Mouse (Mus musculus) megakaryocyte progenitor cell, adult 5-6 weeks (primary cell): ENCODE measurements around the gene Hepacam. TPM values are rescaled to one million over a fixed set of nuclear protein-coding genes. Genes with fewer than 3 reads are reported as not detected.
A peak's percentile ranks its signal among the peaks of the same experiment; 100 is the strongest.

ENCODE experiments used
- ATAC-seq: replicated peaks from 2 replicates; pipeline ENCODE4 v1.8.0; 2016; ENCODE audit warnings: mild to moderate bottlenecking, moderate TSS enrichment, inconsistent platforms; ENCODE audit not compliant: poor library complexity
- total RNA-seq, 2 experiments: library from RNA; stranded (forward) in 1 of 2; stranded (reverse) in 1 of 2; fragments of 157-497, 149-512 nt in 1 of 2; fragments of 200-1000 nt in 1 of 2; gene quantifications; 2 replicates each; pipeline versions ENCODE4 v1.2.3 to v1.2.4; 2015 to 2017

The Hepacam gene
- total RNA-seq (2015) = not detected in 2 replicates
- total RNA-seq (2017) = not detected in 2 replicates

DNA sequence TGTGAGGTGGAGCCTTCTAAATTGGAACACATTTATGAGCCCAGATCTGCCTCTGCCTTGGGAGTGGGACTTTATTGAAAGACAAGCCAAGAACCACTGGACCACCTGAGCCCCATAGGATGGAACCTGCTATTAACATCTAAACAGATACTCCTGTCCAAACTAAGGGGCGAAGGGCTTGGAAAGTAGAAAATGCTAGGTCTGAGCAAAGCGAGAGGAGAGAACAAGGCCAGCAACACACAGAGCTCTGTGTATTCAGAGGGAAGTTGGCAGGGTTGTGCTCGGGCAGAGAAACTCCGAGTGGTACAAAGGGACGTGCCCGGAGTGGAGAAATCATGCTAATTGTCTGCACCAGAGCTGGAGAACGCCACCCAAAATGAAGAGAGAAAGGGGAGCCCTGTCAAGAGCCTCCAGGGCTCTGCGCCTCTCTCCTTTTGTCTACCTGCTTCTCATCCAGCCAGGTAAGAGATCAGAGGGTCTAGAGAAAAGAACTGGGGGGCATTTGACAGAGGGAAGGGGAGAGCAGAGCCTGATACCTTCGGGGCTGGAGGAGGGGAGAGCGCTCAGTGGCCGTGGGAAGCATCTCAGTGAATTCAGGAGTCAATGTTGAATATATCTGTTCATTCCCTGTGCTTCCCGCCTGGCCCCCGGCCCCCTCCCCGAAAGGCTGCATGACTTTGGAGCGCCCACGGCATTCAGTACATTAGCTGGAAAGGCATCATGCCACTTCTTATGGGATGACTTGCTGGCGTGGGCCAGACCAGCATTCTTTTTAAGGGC, at the start of gene Hepacam:
TSS of gene Hepacam (plus strand) at position 51 of the 780 bp plus-strand sequence.
- no peak for ATAC-seq

DNA sequence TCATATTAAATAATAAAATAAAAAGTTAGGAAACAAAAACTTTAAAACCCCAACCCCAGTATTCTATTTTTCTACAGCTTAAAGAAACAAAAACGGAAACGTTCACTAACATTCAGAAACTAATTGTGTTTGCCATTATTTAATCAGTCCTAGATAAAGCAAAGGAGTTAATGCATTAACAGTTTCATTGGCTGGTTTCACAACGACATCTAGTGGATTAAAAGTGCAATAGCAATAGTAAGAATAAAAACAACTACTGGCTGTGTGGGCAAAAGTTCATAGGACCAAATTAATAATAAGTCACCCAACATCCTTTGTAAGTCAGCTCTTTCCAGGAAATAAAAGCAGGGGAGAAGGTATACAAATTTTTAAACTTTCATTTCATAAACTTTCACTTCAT, 37.7 kb upstream of the Hepacam start:
- peak; percentile 72 for ATAC-seq

DNA sequence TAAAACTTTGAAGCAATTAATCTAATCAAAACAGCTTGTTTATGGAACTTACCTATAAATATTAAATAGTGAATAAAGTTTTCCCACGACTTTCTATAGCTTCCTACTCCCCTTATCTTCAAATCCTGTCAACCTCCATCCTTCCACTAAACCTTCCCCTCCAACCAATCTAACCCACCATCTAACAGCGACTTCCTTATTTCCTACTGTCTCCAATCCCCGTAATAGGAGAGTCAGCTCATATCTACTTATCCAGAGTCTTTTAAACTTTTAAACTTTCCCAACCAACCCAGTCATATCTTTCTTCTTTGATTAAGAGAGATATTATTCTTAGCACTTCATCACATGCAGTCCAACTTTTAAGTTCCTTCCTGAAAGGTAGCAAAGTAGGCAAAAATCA, 21.7 kb upstream of the Hepacam start:
- ATAC-seq = no peak

DNA sequence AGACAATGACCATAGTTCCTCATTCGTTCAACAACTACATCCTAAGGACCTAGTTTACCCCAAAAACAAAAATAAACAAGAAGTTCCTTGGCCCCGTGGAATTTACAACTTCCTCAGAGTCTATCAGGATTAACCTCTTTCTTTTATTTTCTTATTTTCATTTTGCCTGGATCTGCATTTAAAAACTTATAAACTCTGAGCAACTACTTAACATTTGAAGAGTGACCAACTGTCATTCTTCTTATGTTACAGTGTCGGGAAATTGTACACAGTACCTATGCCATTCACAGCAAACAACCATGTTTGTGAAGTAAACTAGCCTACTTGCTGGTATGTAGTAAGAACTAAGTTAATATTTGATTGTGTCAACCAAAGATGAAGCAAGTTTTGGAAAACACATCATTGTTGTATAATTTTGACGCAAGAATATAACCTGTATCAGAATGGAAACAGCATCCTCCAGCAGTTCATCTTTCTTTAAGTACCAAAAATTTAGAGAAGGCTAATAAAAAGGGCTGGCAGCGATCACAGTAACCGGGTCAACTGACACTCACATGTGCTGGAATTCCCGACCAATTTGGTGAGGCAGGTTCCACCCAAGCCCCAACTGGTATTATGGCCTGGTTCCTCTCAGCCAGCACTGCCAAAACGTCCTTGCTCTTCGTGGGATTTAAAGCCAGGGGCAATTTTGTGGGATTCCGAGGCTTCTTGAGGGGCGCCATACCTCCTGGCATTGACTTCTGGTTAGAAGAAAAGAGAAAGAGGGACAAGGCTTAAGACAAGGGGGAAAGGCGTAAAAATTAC, 19.8 kb upstream of the Hepacam start:
- ATAC-seq = peak; percentile 24

DNA sequence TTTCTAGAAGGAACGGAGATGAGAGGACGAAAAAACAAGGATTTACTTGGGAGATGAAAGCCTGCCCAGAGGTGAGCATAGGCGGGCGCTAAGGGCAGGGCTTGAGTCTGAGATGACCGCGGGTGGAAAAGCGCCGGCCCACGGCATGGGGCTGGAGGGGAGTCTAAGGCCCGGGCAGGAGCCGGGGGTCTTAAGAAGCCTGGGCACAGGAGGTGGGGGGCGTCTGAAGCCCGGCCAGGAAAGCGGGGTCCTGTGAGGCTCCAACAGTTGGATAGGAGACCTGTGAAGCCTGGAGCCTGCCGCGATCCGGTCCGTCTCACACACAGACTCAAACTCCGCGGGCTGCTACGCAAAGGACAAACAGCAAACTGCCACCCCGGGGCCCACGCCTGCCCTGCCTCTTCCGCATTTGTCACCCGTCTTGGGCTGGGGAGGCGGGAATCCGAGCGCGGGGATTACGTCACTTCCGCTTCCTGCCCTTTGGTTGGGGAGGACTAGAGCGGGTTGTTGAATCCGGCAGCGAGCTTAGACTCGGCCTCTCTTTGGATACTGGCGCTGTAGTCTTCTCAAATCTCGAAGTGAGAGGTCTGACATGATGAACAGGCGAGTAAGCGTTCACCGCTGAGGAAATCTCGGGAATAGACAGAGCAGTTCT, 19.0 kb upstream of the Hepacam start, which contains the start of gene Ccdc15:
TSS of gene Ccdc15 (minus strand) at position 445 of the 655 bp plus-strand sequence.
- peak; percentile 92 for ATAC-seq

DNA sequence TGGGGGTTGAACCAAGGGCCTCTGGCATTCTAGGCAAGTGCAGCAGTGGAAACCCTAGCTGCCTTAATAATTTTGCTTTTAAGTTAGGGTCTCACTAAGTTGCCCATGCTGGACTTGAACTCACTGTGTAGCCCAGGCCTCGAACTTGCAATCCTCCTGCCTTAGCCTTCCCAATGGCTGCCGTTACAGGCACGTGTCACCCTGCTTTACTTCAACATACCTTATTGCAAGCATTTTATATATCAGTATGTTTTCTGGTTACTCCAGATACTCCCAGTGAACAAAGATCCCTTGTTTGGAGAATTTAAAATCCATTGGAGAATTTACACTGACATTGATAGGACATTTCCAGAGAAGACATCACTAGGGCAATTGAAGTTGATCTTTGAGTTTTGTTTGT, 18.1 kb upstream of the Hepacam start:
- no peak for ATAC-seq

DNA sequence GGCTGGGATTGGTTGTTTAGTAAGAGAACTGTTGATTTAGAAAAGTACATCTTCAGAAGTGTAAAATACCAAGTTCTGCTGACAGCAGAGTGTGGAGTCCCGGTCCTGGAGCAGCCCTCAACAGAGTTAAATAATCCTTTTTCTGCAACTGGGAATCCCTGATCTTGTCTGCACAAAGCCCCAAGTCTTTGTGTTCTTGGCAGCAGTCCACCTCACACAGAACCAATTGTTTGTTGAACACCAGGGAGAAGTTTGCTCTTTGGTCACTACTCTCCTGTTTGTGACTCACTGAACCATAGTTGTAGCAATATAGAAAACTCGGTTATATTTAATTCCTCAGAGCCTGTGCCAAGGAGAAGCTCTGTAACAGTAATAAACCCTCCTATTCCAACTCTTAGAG, 15.9 kb upstream of the Hepacam start:
- no peak for ATAC-seq

DNA sequence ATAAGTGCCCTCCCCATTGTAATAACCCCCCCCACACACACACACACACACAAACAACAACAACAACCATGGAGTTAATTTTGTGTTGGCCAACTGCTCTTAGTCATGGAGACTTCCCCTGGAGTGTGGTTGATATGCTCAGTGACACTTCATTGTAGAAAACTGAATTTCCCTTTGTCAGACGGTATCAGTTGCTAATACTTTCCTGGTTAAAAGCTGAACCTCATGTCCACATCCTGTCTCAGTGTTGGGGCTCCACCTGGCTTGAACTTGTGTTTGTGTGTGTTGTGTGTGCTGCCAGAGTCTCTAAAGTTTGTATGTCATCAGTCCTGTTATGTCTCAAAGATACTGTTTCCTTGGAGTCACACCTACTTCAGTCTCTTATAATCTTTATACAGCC, 12.7 kb upstream of the Hepacam start:
- no peak for ATAC-seq

DNA sequence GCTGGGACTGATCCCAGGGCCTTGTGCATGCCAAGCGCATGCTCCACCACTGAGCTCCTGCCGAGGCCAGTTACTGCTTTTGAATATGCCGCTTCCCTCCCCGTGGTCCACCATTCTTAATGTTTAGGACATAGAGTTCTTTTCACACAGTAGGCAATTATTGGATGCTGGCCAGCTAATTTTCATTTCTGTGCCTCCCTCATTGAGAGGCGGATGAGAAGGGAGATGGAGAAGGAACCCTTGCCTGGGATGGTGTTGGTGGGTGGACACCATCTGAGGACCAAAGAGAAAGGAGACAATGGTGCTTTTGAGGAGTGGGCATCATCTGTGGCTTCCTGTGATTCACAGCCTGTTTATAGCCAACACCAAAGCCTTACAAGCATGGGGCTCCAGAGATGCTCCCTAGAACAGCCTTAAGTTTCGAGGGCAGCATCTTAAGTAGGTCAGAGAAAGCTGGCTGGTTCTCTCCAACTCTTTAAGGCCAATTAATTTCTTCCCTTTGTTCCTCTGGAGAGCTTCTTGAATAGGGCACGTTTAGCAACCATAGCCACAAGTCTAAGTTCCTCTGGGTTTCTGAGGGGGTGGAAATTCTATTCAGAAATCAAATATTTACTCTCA, 8.3 kb upstream of the Hepacam start:
- no peak for ATAC-seq

DNA sequence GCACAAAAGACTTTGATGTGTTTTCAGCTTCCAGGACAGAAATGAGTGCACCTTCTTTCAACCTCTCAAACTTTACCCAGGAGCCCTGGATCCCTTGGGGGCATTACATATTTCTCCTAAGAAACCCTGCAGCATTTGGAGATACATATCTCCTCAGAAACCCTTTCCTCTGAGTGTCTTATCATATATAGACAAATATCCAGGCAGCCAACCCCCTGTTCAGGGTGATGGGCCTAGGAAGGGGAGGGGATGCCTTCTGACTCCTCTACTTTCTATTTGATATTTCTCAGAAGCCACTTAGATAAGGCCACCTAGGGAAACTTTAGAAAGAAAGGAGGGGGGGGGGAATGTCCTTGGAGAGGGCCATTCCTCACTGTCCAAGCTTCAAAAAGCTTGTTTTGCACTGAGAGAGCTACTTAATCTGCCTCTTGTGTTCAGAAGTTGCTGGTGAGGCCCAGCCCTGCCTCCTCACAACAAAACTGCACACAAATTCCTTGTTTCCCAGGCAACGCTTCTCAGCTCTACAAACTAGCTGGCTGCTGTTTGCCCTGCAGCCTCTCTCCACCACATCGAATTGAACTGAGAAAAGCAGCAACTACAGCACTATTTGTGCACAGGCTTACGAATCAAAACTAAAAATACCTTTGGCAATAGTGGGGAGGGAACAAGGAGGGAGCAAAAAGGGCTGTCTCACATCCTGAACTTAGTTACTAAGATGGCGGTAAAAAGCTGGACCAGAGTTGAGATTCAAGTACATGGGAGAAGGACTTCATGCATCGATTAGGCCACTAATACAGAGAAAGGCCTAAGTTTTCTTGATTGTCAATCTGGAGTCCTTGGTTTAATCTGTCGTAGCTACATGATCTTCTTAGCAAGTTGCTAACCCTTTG, 7.6 kb upstream of the Hepacam start:
- ATAC-seq = no peak

DNA sequence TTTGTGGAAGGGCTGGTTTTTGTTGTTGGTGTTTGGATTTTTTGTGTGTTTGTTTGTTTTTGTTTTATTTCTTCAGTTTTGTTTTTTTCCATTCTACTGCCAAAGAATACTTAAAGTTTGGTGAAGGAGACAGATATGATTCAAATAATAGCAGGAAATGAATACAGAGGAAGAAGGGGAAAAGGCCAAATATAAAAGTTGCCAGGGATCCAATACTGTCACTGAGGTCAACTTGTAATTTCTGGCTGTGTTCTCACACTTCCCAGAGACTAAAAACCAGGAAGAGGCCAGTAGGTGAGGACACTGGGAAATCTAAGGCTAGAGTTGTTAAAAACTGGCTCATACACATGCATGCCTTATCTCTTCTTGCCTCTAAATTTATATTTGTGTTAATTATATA, 5.1 kb upstream of the Hepacam start:
- ATAC-seq = no peak

DNA sequence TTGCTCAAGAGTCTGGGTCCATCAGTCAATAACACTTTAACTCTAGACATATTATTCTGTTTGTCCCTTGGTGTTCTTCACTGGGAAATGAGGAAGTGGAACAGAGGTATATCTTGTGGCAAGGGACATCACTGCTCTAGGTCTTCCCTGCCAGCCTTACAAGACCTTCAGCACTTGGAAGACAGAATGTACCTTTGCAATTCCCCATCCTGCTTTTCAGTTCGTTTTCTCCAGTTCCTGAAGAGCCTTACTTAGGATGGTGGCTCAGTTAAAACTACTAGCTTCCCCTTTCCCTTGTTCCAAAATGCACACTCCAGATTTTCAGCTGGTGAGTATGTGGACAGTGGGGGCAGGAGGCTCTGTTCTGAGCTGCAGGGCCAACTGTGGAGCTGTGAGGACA, 4.3 kb upstream of the Hepacam start:
- ATAC-seq = no peak

DNA sequence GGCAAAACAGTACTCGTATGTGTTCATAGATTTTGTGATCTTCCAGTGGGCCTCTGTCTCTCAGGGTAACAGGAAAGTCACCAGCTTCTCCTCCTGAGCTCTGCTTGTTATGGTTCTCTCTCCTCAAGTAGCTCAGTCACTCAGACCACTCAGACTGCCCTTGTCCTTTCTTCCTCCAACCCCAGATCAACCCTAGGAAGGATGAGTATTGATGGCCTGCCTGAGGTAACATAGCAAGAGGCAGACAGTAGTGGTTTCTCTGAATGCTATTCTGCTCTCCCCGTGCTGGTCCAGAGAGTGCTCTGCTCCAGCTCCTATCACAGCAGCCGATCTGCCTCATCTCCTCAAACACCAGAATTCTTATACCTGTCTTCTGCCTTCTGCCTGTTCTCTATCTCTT, 3.6 kb upstream of the Hepacam start:
- ATAC-seq = no peak

DNA sequence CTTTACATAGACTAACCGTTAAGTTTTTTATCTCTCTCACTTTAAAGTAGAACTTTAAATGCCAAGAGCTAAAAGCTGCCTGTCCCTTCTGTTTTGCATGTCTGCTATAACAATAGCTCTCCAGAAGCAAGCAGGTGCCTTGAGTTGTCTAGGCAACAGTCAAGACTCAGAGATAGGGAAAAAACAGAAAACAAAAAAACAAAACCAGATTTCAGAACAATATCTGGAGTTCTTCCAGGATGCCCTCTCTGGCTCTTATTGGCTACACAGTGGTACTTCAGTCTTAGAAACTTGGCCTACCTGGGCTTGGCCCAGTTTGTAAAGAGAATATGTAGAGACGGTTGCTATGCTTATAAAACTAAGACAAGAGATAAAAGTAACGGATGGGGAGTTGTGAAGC, 2.8 kb upstream of the Hepacam start:
- no peak for ATAC-seq

DNA sequence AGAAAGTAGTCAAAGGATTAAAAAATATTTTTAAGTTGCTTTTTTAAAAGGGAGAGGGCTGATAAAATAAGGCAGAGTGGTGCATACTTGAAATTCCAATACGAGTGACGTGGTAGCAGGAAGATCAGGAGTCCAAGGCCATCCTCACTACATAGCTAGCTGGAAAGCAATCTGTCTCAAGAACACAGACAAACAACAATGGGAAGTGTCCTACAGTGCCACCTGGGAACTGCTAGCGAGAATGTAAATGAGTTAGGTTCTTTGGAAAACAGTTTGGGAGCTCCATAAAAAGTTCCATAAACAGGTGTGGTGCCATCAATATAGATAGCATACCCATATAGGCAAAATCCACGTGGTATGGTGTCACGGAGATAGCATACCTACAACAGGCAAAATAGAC, 1.4 kb upstream of the Hepacam start:
- ATAC-seq = no peak

DNA sequence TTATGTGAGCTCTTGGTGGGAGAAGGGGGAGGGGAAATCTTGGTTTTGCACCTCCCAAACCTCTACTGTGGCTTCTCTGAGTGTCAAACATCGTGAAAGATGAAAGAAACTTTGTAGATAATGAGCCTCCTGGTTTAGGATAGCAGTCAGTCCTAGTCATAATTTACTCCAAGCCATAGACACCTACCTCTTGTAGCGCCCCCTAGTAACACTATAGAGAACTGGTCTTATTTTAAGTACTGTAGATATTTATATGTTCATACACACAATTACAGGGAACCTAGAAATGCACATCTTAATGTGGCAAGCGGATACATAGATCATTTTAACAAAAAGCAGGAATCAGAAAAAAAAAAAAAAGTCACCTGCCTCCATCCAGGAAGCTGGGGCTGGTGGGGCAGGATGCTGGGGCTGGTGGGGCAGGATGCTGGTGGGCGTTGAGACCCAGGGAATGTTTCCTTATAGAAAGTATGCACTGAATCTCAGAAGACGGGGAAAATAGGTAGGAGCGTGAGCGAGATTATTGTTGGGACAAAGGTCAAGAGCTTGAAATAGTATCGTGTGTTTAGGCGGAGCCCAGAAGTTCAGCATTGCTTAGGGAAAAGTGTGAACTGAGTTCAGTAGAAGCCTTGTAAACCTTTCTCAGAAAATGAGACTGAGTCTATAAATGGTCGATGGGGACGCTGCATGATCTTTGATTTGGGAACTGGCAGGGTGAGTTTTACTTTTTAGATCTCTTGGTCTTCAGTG, 1.1 kb downstream of the Hepacam start:
- no peak for ATAC-seq

DNA sequence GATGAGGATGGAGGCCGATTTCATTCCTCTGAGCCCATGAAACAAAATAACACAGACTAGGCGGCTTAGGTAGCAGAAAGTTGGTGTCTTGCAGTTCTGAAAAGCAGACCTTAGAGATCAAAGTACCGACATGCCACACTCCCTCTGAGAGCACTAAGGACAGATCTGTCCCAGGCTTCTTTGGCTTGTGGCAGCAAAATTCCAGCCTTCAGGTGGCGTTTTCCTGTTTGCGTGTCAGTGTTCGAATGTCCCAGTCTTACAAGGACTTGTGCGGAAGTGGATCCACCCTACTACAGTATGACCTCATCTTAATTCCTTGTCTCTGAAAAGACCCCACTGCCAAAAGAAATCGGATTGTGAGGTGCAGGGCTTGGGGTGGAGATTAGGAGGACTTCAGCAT, 1.7 kb downstream of the Hepacam start:
- ATAC-seq = no peak

DNA sequence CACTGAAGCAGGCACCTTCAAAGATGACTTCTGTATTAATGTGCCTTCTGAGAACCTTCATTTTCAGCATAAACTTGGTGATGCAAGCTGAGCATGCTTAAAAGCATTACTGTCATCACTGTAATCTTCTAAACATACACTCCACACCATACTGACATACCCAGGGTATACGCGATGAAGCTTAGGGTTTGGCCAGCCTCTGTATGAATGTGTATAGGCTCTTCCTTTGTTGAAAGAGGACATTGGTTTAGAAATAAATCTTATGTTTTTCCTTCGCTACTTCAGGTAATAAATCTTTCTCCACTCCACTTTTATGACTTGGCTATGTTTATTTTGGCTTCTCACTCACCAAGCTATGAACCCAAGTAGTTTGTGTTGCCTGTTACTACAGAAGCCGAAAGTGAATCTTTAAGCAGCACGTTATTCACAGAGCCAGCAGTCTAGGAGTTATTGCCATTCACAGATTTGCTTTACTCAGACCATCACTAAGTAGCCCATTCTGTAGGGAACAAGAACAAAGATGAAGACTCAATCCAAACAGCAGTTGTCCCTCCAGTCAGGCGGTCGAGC, 4.2 kb downstream of the Hepacam start:
- ATAC-seq = no peak

DNA sequence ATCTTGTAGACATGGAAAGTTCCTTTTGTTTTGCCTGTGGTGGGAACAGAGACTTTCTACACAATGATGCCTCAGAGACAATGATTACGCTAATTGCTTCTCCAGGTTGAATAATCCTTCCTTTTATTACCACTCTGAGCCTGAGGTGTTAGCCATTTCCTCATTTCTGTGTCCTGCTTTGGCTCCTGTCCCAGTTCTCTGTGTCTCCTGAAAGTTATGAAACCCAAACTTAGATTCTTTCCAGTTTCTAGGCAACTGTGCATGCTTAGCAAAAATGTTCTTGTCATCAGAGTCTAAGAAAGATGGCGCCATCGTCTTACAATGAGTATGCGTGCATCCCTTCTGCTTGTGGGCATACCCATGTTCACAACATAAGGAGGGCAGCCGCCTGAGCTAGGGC, 8.6 kb downstream of the Hepacam start:
- ATAC-seq = peak; percentile 37
